Mouse (Mus musculus) bone marrow macrophage, adult 2 months (primary cell): Measurements from ENCODE around the gene Tns3.

ENCODE experiments used
- CTCF ChIP-seq: IDR thresholded peaks from 2 replicates; pipeline ENCODE4 v1.5.1; 2012; ENCODE audit warnings: low read depth, mild to moderate bottlenecking, low read length, moderate library complexity
- POLR2A ChIP-seq: IDR thresholded peaks from 2 replicates; pipeline ENCODE4 v1.6.1; 2012; ENCODE audit warnings: mild to moderate bottlenecking, low read depth, low read length, borderline replicate concordance

DNA sequence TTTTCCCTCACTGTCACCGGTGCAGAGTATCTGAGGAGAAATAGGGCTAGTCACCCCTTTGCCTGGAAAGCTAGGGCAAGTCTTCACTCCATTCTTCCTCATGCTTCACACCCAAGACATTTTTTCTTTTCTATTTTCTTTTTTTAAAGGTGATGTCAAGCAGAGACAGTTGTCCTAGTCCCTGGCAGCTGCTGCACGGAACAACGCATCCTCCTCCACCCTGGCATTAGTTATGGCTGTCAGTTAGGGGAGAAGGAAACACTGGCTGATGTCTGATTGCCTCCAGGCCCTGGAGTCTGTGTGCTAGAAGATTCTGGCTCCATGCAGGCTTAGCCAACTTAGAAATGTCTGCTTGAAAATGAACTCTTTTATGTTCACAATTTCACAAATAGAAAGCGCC, 27.3 kb upstream of the Tns3 start:
- no peak for TF ChIP-seq CTCF
- TF ChIP-seq POLR2A, result no peak
